In genomic region chr17:9439997-9440655, GRCm38 (mm10) we compare ENCODE assay signal across 22 mouse cellular contexts. TPM values are rescaled to one million over a fixed set of nuclear protein-coding genes. Genes with fewer than 3 reads are reported as not detected.
DNase-seq lines count a peak whose midpoint lies in the region; ATAC-seq and TF ChIP-seq lines count a peak whose summit lies in the region.
"Had no signal": no experiment of that assay in that cellular context is flagged by ENCODE, and none has a peak within 500 bp of the region (broad histone marks: within the 10 kb centered on the region; RNA-seq: fewer than 3 reads in every experiment).

No protein-coding gene starts in this region.

- no peaks in the 10 kb centered on the region for H3K36me3 ChIP-seq in hindbrain, embryonic 16.5 days (ENCODE audit: control insufficient read depth, insufficient read depth, low read length)
- H3K36me3 ChIP-seq in hindbrain, embryonic 10.5 days = no peaks in the 10 kb centered on the region
- H3K36me3 ChIP-seq in lung, postnatal 0 days (ENCODE audit: insufficient read depth, low read length) = no peaks in the 10 kb centered on the region
- no peaks in the 10 kb centered on the region for H3K36me3 ChIP-seq in ES-Bruce4 (ENCODE audit: control insufficient read depth, insufficient read depth, low read length, poor library complexity, severe bottlenecking)
- no peaks in the 10 kb centered on the region for H3K36me3 ChIP-seq in forebrain, embryonic 15.5 days
- H3K36me3 ChIP-seq: embryonic facial prominence, embryonic 13.5 days; heart, embryonic 13.5 days; limb, embryonic 15.5 days; midbrain, embryonic 12.5 days had no signal

- H3K27me3 ChIP-seq in hindbrain, embryonic 16.5 days (replicated peaks; ENCODE audit: control insufficient read depth, insufficient read depth, low read length) = no peaks in the 10 kb centered on the region
- H3K27me3 ChIP-seq in hindbrain, embryonic 10.5 days (ENCODE audit: insufficient read depth, poor library complexity, severe bottlenecking) = no peaks in the 10 kb centered on the region
- H3K27me3 ChIP-seq in lung, postnatal 0 days (replicated peaks; ENCODE audit: insufficient read depth, low read length) = no peaks in the 10 kb centered on the region
- no peaks in the 10 kb centered on the region for H3K27me3 ChIP-seq in ES-Bruce4 (ENCODE audit: control insufficient read depth, insufficient read depth, low read length, poor library complexity, severe bottlenecking)
- H3K27me3 ChIP-seq in forebrain, embryonic 15.5 days = no peaks in the 10 kb centered on the region
- H3K27me3 ChIP-seq: embryonic facial prominence, embryonic 13.5 days; heart, embryonic 13.5 days; limb, embryonic 15.5 days; midbrain, embryonic 12.5 days had no signal

- ATAC-seq in hindbrain, embryonic 16.5 days = peak; percentile 69; the same call in 1 of the 2 replicates
- no peak for ATAC-seq in lung, postnatal 0 days
- ATAC-seq in forebrain, embryonic 15.5 days (replicated peaks) = peak; percentile 78; the same call in 1 of the 2 replicates
- ATAC-seq: intestine, embryonic 16.5 days had no signal

- no peak for TF ChIP-seq POLR2A in ES-Bruce4 (IDR thresholded peaks at IDR 0.05; ENCODE audit: insufficient read depth, low read length)

- H3K9me3 ChIP-seq in hindbrain, embryonic 16.5 days (ENCODE audit: control insufficient read depth, low read length) = no peaks in the 10 kb centered on the region
- no peaks in the 10 kb centered on the region for H3K9me3 ChIP-seq in hindbrain, embryonic 10.5 days
- no peaks in the 10 kb centered on the region for H3K9me3 ChIP-seq in lung, postnatal 0 days (ENCODE audit: low read length)
- H3K9me3 ChIP-seq in ES-Bruce4 (replicated peaks; ENCODE audit: control insufficient read depth, insufficient read depth, low read length, poor library complexity, severe bottlenecking) = no peaks in the 10 kb centered on the region
- no peaks in the 10 kb centered on the region for H3K9me3 ChIP-seq in forebrain, embryonic 15.5 days
- H3K9me3 ChIP-seq: embryonic facial prominence, embryonic 13.5 days; heart, embryonic 13.5 days; limb, embryonic 15.5 days; midbrain, embryonic 12.5 days had no signal

- peak; percentile 15; the same call in 1 of the 2 replicates for TF ChIP-seq CTCF in lung, postnatal 0 days (IDR thresholded peaks at IDR 0.05)
- peak; percentile 25 for TF ChIP-seq CTCF in ES-Bruce4 (IDR thresholded peaks at IDR 0.05; ENCODE audit: low read depth, low read length)

- no peak for TF ChIP-seq EP300 in lung, postnatal 0 days (IDR thresholded peaks at IDR 0.05)
- TF ChIP-seq EP300 in ES-Bruce4 (IDR thresholded peaks at IDR 0.05; ENCODE audit: insufficient read depth, low read depth, low read length) = no peak

- no peak overlapping the region for H3K27ac ChIP-seq in hindbrain, embryonic 16.5 days (ENCODE audit: low read depth, low read length)
- no peak overlapping the region for H3K27ac ChIP-seq in hindbrain, embryonic 10.5 days
- H3K27ac ChIP-seq in lung, postnatal 0 days (ENCODE audit: low read length) = no peak overlapping the region
- H3K27ac ChIP-seq in ES-Bruce4 (ENCODE audit: insufficient read depth, low read length) = no peak overlapping the region
- H3K27ac ChIP-seq in forebrain, embryonic 15.5 days (replicated peaks) = 0 out of 2 replicates have a peak overlapping the region, but pooled peaks have one; percentile 29
- H3K27ac ChIP-seq: embryonic facial prominence, embryonic 13.5 days; heart, embryonic 13.5 days; limb, embryonic 15.5 days; midbrain, embryonic 12.5 days had no signal

- 62% methylated on average over 4 of the region's 4 CpGs for WGBS in hindbrain, embryonic 16.5 days
- WGBS in hindbrain, embryonic 10.5 days = 71% methylated on average over 4 of the region's 4 CpGs
- 66% methylated on average over 4 of the region's 4 CpGs for WGBS in lung, postnatal 0 days
- 26% methylated on average over 4 of the region's 4 CpGs for WGBS in forebrain, embryonic 15.5 days

- no peak overlapping the region for H3K9ac ChIP-seq in hindbrain, embryonic 16.5 days (ENCODE audit: low read depth, low read length)
- no peak overlapping the region for H3K9ac ChIP-seq in lung, postnatal 0 days (replicated peaks; ENCODE audit: low read depth)
- H3K9ac ChIP-seq in ES-Bruce4 (ENCODE audit: low read depth, poor library complexity, severe bottlenecking) = no peak overlapping the region
- H3K9ac ChIP-seq in forebrain, embryonic 15.5 days (replicated peaks) = no peak overlapping the region
- H3K9ac ChIP-seq: embryonic facial prominence, embryonic 13.5 days; heart, embryonic 13.5 days; limb, embryonic 15.5 days; midbrain, embryonic 12.5 days had no signal

- H3K4me2 ChIP-seq in hindbrain, embryonic 16.5 days (ENCODE audit: low read length) = no peak overlapping the region
- H3K4me2 ChIP-seq in lung, postnatal 0 days (replicated peaks; ENCODE audit: low read depth, low read length) = no peak overlapping the region
- no peak overlapping the region for H3K4me2 ChIP-seq in forebrain, embryonic 15.5 days (replicated peaks)
- H3K4me2 ChIP-seq: embryonic facial prominence, embryonic 13.5 days; heart, embryonic 13.5 days; limb, embryonic 15.5 days; midbrain, embryonic 12.5 days had no signal

- DNase-seq in hindbrain, embryonic 10.5 days (ENCODE audit: low spot score) = no peak
- no peak for DNase-seq in lung, postnatal 0 days (ENCODE audit: low spot score)
- no peak for DNase-seq in lung, postnatal 14 days
- no peak for DNase-seq in retina, embryonic 14.5 days (ENCODE audit: low spot score)
- DNase-seq: adrenal gland, postnatal 10 days; cerebellum, adult 8-10 months; heart, postnatal 4 days; kidney, postnatal 10 days; layer of hippocampus, adult 9-11 months; lung, postnatal 4 days; thymus, postnatal 36 days had no signal

- no peak overlapping the region for H3K4me3 ChIP-seq in hindbrain, embryonic 16.5 days (ENCODE audit: low read length)
- no peak overlapping the region for H3K4me3 ChIP-seq in hindbrain, embryonic 10.5 days
- no peak overlapping the region for H3K4me3 ChIP-seq in lung, postnatal 0 days (ENCODE audit: low read depth, low read length)
- H3K4me3 ChIP-seq in ES-Bruce4 (ENCODE audit: low read depth, low read length) = no peak overlapping the region
- H3K4me3 ChIP-seq in forebrain, embryonic 15.5 days = no peak overlapping the region
- H3K4me3 ChIP-seq: embryonic facial prominence, embryonic 13.5 days; heart, embryonic 13.5 days; limb, embryonic 15.5 days; midbrain, embryonic 12.5 days had no signal

- no peaks in the 10 kb centered on the region for H3K4me1 ChIP-seq in hindbrain, embryonic 16.5 days (ENCODE audit: control insufficient read depth, insufficient read depth, low read depth, low read length)
- peaks cover 8% of the 10 kb centered on the region; the same call in 1 of the 2 replicates for H3K4me1 ChIP-seq in hindbrain, embryonic 10.5 days (replicated peaks)
- no peaks in the 10 kb centered on the region for H3K4me1 ChIP-seq in lung, postnatal 0 days (ENCODE audit: insufficient read depth, low read depth, low read length)
- H3K4me1 ChIP-seq in ES-Bruce4 (ENCODE audit: control insufficient read depth, insufficient read depth, low read length) = no peaks in the 10 kb centered on the region
- peaks cover 8% of the 10 kb centered on the region for H3K4me1 ChIP-seq in forebrain, embryonic 15.5 days
- H3K4me1 ChIP-seq: embryonic facial prominence, embryonic 13.5 days; limb, embryonic 15.5 days; midbrain, embryonic 12.5 days had no signal

RNA-seq across cellular contexts. Expression of gene Gm17728, which starts 18.3 kb away (rescaled TPM):
- not detected in 2 replicates for polyA plus RNA-seq in hindbrain, embryonic 16.5 days (2015; fragmentation: Nextera tagmentation; extraction: Ambion mirVana)
- not detected in 2 replicates for polyA plus RNA-seq in hindbrain, embryonic 10.5 days (2016; fragmentation: Nextera tagmentation; extraction: Ambion mirVana)
- not detected in 2 replicates for polyA plus RNA-seq in lung, postnatal 0 days (2015; fragmentation: Nextera tagmentation; extraction: Ambion mirVana)
- not detected in 2 replicates for polyA plus RNA-seq in ES-Bruce4 (2011; ENCODE audit: insufficient read depth, insufficient read length, low read depth, missing spikeins)
- polyA plus RNA-seq in forebrain, embryonic 15.5 days (2015; fragmentation: Nextera tagmentation; extraction: Ambion mirVana) = not detected in 2 replicates
- polyA plus RNA-seq: cortical plate, adult 2 months; embryonic facial prominence, embryonic 13.5 days; heart, embryonic 13.5 days; intestine, embryonic 16.5 days; limb, embryonic 15.5 days; liver, embryonic 16.5 days; midbrain, embryonic 12.5 days; testis, adult 2 months had no signal
